Mouse (Mus musculus) natural killer cell, adult 2 months (primary cell): Measurements from ENCODE around the gene Nectin1.

ENCODE experiments used
- DNase-seq, 2 experiments: peaks; one replicate each; pipeline ENCODE4 v3.0.0; 2022; ENCODE audit warnings: low spot score in 2 of 2

Gene Nectin1

DNA sequence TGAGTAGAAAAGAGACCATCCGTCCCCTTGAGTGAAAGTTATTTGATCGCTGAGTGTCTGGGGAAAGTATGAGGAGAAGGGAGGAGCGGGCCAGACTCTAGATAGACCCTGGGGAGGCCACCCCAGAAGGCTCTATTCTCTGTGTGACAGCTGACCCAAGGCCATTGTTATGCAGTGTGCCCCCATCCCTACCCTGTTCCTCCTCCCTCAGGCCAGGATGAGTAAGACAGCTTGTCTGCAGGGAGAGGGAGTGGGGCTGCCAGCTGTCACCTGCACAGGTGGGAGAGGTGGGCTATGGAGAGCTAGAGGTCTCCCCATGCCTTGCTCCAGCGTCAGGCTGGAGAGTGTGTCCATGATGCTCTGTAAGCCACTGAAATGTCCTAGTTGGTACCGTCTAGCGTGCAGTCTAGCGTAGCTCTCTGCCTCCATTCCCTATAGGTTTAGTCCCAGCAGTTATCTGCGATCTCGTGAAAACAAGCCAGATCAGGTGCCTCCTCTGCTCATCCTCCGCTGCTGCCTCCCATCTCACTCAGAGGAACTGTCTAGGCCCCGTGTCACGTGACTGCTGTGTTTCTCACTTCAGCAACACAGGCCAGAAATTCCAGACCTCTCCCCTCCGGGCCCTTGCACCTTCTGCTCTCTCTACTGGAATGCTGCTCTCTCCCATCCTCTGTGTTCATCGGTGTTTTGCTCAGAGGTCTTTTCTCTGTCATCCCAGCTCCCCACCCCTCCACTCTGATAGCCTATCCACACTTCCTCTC lies 21.8 kb downstream of the Nectin1 start:
- no peak for DNase-seq

GRCm38 (mm10) chr9:43768779-43769178 lies 25.0 kb downstream of the Nectin1 start:
- DNase-seq, result no peak

DNA sequence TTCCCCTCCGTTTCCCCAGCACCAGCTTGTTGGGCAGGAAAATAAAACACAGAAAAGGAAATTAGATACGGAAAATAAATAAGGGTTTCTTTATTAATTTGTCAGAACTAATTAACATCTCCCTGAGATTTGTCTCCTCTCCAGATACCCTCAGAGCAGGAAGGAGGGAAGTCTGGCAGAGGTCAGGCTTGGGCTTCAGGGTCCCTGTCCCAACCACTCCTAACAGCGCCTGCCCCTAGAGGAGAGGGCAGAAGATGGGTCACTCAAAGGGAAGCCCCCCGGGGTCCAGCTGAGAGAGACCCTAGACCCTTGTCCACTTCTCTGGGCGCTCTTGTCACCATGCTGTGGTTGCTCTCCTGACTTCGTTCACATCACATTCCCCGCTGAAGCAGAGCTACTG lies 25.4 kb downstream of the Nectin1 start:
- DNase-seq, result no peak

DNA sequence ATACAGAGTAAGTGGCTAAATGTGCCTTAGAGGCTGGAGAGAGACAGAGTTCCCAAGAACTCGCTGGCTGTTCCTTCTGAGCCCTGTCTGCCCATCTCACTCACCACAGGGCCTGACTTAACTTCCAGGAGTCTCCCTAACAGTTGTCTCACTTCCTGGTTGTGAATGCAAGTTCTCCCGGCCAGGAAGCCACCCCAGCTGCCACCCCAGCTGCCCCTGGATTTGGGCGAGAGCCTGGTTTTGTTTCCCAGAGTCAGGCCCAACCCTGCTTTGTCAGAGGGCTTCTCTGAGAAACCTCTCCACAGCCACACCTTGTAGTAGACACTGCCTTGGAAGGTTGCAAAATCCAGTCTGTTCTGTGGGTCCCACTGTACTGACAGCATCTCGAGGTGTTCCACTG lies 26.2 kb downstream of the Nectin1 start:
- no peak for DNase-seq

DNA sequence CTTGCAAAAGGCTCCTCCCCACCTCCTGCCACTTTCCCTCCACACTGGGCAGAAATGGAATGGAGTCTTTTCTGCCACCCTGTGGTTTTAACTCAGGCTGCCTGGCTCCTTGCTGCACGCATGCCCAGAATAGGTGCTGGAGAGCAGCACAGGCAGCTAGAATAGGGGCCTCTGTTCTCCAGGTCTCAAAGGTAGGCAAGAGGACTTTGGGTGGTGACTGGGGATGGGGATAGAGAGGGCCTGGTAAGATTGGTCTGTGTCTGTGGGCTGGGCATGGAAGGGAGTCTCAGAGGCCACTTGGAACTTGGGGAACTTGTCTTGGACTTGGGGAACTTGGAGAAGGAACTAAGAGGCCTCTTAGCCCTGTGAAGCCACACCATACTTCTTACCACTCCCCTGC lies 27.3 kb downstream of the Nectin1 start:
- DNase-seq, result no peak

- DNase-seq, result no peak
Measured at GRCm38 (mm10) chr9:43772460-43772859, 28.7 kb downstream of the Nectin1 start.

DNA sequence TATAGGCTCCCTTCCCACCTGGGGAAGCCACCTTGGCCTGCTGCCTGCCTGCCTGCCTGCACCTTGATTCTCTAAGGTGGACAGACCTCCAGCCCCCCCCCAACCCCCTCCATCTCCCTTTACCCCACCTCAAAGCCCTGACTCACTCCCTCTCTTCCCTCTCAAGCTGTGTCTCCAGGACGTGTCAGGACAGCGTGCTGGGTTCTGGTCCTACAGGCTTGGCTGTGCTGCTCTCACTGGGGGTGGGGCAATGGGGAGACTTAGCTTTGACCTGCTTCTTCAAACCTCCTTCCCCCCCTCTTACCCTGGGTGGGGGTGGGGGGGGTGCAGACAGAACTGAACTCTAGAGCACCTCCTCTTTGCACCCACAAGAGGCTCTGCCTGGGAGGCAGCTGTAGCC lies 29.7 kb downstream of the Nectin1 start:
- DNase-seq, result no peak

DNA sequence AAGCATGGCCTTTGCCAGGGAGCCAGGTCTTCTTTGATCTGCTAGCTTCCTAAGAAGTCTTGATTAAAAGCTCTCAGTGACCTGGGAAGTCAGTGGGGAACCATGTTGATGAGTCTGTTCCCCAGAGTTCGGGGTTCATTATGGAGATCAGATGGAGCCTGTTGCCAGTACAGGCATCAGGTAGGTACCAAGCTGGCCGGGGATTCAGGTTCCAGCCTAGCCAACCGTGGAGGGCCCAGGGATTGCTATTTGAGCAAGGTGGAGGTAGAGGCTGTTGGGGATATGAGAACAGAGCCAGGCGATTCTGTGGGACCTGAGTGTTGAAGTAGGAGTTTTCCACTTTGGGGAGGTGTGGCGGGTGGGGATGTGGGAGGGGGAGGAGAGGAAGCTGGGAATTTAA lies 30.6 kb downstream of the Nectin1 start:
- no peak for DNase-seq

- DNase-seq, result no peak
Measured at GRCm38 (mm10) chr9:43776231-43776630, 32.4 kb downstream of the Nectin1 start.

DNA sequence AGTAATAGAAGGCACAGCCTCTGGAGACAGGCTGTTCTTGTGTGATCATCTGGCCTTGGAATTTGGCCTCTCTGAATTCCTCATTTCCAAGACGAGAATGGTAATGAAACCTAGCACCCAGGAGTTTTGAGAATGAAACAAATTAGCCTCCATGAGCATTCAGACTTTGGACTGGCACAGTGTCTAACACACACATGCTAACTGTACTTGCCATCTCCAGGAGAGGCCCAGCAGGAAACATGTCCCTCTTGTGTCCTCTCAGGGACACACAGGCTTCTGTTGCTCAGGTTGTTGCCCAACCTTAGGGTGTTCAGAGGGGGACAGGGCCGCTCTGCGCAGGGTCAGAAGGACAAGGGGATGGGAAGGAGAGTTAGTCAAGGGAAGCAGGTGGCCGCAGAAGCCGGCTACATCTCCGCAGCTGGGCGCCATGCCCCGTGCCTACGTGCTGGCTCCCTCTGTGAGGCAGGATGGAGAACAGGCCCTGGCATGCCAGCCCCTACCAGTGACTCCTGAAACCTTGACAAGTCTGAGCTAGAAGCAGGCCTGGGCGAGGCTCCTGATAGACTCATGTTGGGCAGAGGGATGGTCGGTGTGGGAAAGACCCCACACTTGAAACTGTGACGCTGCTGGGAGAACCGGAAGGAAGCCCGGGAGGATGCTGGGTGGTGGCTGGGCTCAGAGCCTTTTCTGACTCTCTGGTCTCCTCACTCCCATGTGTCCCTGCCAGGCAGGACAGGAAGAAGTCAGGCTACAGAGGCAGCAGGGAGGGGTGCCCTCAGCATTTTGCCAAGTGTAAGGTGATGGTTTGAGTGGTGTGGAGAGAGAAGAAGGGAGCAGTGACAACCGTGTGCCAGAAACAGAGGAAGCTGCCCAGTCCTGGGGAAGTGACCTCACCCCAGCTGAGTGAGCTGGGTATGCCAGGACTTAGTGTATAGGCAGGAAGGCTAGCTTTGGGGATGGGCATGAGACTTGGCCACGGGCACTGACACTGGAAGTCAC lies 33.9 kb downstream of the Nectin1 start:
- DNase-seq, result no peak

GRCm38 (mm10) chr9:43780883-43781282 lies 37.1 kb downstream of the Nectin1 start:
- DNase-seq, result no peak

DNA sequence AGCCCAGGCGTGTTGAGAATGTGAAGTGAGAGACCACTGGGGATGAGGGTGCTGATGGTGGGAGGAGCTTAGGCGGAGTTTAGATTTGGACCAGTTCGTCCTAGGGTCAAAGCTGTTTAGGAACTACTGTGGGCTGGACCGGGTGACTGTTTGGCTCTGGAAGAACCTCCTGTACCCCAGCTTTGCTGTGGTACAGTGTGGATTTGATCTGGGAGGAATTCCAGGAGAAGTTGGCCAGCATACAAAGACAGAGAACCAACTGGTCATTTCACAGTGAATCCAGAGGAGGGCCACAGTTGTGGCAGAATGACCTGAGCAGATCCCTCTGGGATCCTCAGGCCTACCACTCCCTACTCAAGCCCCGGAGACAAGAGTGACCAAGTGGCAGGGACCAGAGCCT lies 38.6 kb downstream of the Nectin1 start:
- no peak for DNase-seq

- no peak for DNase-seq
Measured at GRCm38 (mm10) chr9:43783959-43784358, 40.2 kb downstream of the Nectin1 start.

DNA sequence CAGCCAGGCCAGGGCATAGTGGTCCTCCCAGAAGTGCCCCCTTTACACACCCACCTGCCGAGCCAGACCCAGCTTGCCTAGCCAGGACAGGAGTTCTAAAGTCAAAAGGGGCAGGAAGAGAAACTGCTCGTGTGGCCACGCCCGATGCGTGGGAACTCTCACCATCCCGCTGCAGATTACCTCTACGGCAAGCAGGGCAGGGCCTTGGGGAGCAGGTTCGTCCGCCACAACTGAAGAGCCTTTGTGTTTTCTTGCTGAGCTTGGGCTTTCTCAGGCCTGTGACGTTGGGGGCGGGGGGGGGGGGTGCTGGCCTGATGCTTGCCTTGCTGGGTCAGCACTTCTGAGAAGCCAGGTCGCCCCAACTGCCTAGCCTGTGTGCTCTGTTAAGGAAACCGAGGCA lies 41.1 kb downstream of the Nectin1 start:
- no peak for DNase-seq

GRCm38 (mm10) chr9:43787591-43787990 lies 43.8 kb downstream of the Nectin1 start:
- DNase-seq, result no peak

GRCm38 (mm10) chr9:43792681-43793080 lies 48.9 kb downstream of the Nectin1 start:
- no peak for DNase-seq

DNA sequence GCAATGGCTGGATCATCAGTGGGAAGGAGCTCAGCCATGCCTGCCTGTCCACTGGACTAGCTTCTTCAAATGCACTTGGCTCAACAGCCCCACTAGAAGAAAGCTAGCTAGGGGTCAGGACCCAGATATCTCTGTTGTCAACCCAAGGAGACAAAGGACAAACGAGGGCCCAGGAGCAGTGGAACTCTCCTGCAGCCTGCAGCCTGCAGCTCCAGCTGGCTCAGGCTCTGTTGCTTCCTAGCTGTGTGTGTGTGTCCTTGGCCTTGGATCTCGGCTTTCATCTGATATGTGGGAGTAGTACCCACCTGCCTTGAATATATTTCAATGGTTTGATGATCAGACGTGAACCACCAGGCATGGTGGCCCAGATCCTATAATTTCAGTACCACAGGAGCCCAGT lies 49.6 kb downstream of the Nectin1 start:
- DNase-seq, result no peak

DNA sequence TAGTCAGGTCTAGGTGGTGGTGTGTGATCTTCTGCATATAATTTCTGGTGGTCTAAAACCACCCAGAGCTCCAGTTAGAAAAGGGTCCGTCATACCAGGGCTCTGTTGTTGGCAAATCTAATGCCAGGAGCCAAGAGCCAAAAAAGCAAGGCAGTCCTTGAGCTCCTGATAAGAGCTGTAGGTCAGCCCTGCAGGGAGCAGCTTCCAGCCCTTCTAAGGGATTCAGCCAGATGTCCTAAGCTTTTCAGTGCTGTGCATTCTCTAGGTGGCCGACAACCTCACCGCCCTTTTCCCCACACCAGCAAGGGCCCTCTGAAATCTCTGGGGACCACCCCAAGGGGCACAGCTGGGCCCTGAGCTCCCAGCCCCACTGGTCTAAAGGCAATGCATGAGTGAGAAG lies 52.2 kb downstream of the Nectin1 start:
- no peak for DNase-seq

- DNase-seq, result no peak
Measured at GRCm38 (mm10) chr9:43796841-43797740, 53.3 kb downstream of the Nectin1 start.

- no peak for DNase-seq
Measured at GRCm38 (mm10) chr9:43797746-43798145, 54.0 kb downstream of the Nectin1 start.

DNA sequence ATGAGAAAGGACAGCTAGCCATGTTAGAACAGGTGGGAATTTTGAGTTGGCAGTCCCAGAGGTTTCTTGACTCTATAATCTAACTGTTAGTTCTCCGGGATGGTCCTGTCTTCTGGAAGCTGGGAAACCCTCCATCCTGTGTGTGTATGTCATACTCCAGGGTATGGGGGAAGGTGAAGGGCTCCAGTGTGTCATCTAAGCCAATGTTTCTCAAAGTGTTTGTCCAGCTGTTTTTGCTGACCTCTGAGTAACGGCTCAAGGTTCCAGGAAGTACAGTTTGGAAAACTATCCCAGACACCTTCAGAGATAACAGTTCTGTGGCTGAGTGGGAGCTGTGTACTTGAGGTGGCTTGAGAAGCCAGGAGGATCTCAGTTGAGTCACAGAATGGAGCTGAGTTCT lies 56.7 kb downstream of the Nectin1 start:
- DNase-seq, result no peak

GRCm38 (mm10) chr9:43801911-43802310 lies 58.1 kb downstream of the Nectin1 start:
- DNase-seq, result peak in 1 of 2 experiments; percentile 25
